Mouse (Mus musculus) neural tube, embryonic 14.5 days (tissue): Measurements from ENCODE around the gene Crisp4. TPM values are rescaled to one million over a fixed set of nuclear protein-coding genes. Genes with fewer than 3 reads are reported as not detected.

Experiments
- ATAC-seq: fragments of 200-750 bp; cut with Nextera tagmentation; 2 replicates; pipeline ENCODE4 v1.8.0; 2017; ENCODE audit warnings: low read depth, mild to moderate bottlenecking, moderate TSS enrichment, moderate library complexity
- H3K27ac ChIP-seq: fragments of 300-500 bp; sonication (generic); 2 replicates; pipeline ENCODE4 v1.5.1; 2014; ENCODE audit warnings: low read depth, mild to moderate bottlenecking, control low read depth, low read length, moderate library complexity, mixed read lengths
- H3K27me3 ChIP-seq: fragments of 300-500 bp; sonication (generic); 2 replicates; pipeline ENCODE4 v1.6.1; 2014; ENCODE audit warnings: low read length; ENCODE audit not compliant: control insufficient read depth, insufficient read depth
- H3K36me3 ChIP-seq: fragments of 300-500 bp; sonication (generic); 2 replicates; pipeline ENCODE4 v1.6.1; 2014; ENCODE audit warnings: low read length, mixed read lengths; ENCODE audit not compliant: control insufficient read depth, insufficient read depth
- H3K4me1 ChIP-seq: fragments of 300-500 bp; sonication (generic); 2 replicates; pipeline ENCODE4 v1.6.1; 2014; ENCODE audit warnings: low read length; ENCODE audit not compliant: control insufficient read depth, insufficient read depth
- H3K4me2 ChIP-seq: fragments of 300-500 bp; sonication (generic); 2 replicates; pipeline ENCODE4 v1.6.1; 2014; ENCODE audit warnings: mild to moderate bottlenecking, low read depth, low read length, control low read depth
- H3K4me3 ChIP-seq: fragments of 300-500 bp; sonication (generic); 2 replicates; pipeline ENCODE4 v1.5.1; 2014; ENCODE audit warnings: low read depth, low read length, control low read depth, mixed read lengths
- H3K9ac ChIP-seq: fragments of 300-500 bp; sonication (generic); replicated peaks from 2 replicates; pipeline ENCODE4 v1.6.1; 2014; ENCODE audit warnings: low read depth, mild to moderate bottlenecking, control low read depth, low read length, mixed read lengths
- H3K9me3 ChIP-seq: fragments of 300-500 bp; sonication (generic); 2 replicates; pipeline ENCODE4 v1.6.1; 2016; ENCODE audit warnings: low read length; ENCODE audit not compliant: control insufficient read depth
- WGBS: fragments of 180-500 bp; shearing (Covaris S2); extraction: QIAGEN DNeasy Blood & Tissue Kit; methylation state at CpG from one replicate; pipeline ENCODE4 v1.1.7; 2014; 5-methylcytosine and 5-hydroxymethylcytosine counted together
- polyA plus RNA-seq: library from polyadenylated mRNA; unstranded; fragments of >200 nt; fragmentation: Nextera tagmentation; extraction: Ambion mirVana; gene quantifications from 2 replicates; pipeline ENCODE4 v1.2.1, GENCODE M21; 2014

The Crisp4 gene
- polyA plus RNA-seq = not detected in 2 replicates

DNA sequence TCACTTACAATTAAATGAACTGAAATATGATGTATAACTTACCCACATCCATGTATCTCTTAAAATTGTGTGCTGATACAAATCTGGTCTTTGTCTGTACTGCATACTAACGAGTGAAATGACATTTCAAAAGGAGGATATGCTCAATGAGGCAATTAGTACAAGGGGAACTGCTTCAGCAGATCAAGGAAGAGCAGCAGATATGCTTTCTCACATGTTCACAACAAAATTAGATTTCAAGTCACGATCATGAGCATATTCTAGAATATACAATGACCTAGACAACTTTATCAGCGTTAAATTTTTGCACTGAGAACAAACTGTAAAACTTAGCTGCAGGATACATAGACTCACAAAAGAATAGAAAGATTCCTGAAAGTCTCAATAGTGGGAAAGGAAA lies at the start of gene Crisp4:
TSS of gene Crisp4 (minus strand) at position 101 of the 400 bp plus-strand sequence.
- no peak within 1 kb of the TSS for H3K27ac ChIP-seq
- ATAC-seq = no peak
- H3K9ac ChIP-seq = no peak within 1 kb of the TSS
- no peaks in the 10 kb centered on the region for H3K4me1 ChIP-seq
- no peak within 1 kb of the TSS for H3K4me3 ChIP-seq
- no peaks in the 10 kb centered on the region for H3K9me3 ChIP-seq
- no peaks in the 10 kb centered on the region for H3K27me3 ChIP-seq
- no peaks in the 10 kb centered on the region for H3K36me3 ChIP-seq
- H3K4me2 ChIP-seq = no peak within 1 kb of the TSS
- 75% methylated on average over 3 of the region's 3 CpGs for WGBS

DNA sequence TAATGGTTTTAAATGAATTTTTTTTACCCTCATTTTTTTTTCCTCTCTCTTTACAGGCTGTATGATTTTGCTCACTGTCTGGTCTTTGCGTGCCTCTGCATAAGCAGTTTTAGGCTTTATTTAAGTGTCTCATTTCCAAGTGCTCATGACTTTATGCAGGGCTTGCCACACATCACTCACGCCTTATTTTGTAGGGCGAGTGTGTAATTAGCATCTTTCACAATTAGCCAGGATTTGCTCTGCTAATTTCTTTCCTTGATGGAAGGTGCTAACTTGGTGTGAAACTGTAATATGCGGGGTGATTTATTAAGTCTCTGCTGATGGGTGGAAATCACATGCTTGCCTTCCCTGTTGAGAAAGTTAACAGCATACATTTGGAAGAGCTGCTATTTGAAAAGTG lies 46.0 kb upstream of the Crisp4 start:
- no peak overlapping the region for H3K27ac ChIP-seq

DNA sequence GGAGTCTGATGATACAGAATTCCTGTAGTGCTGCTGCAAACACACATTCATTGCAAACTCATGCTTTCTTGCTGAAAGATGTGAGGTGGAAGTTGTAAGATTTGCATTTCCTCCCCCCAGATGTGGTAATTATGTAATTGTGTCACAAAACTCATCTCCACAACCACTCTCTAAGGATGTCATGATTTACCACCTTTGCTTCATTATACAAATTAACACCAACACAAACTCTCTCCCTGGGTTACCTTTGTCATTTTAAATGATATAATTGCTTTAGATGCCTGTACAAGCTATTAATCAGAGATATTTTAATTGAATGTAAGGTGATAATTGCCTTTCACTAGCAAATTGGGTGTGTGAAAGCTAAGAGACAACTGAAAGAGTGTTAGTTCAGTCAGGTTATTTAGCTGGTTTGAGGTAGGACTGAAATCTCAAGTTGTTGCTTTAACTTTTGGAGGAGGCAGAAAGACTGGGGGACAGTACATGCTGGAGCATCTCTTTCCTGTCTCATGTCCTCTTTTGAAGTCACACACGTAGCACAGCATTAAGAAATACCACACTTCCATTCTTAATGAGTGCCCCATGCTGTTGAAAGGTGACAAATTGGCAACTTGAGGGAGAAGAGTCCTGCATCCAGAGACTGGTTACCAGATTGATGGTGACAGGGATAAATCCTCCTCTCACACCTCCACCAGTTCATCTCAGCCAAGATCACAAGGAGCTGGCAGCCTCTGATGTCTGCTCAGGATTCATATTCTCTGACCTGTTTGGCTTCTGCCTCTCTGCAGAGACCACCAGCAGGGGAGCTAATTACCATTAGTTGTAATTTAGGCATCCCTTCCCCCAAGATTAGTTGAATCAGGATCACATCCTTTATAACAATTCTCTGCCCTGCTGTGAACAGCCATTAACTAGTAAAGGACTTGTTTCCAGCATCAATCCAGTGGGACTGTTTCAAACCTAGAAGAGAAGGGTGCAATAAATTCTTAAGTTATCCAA lies 45.3 kb upstream of the Crisp4 start:
- Histone ChIP-seq H3K9ac (no peak overlapping the region), H3K36me3 (no peaks in the 10 kb centered on the region), H3K4me2 (no peak overlapping the region), H3K9me3 (no peaks in the 10 kb centered on the region), H3K4me3 (no peak overlapping the region), H3K4me1 (0 out of 2 replicates have a peak, but pooled peaks cover 3% of the 10 kb centered on the region), H3K27ac (no peak overlapping the region), H3K27me3 (no peaks in the 10 kb centered on the region)
- peak; percentile 66 for ATAC-seq
- WGBS = 0% methylated on average over 1 of the region's 1 CpGs

More for the DNA sequence above, 46.0 kb upstream of the Crisp4 start:
- Histone ChIP-seq H3K4me1 (0 out of 2 replicates have a peak, but pooled peaks cover 3% of the 10 kb centered on the region), H3K4me2 (no peak overlapping the region), H3K36me3 (no peaks in the 10 kb centered on the region), H3K4me3 (no peak overlapping the region), H3K9ac (no peak overlapping the region), H3K9me3 (no peaks in the 10 kb centered on the region), H3K27me3 (no peaks in the 10 kb centered on the region)
- peak; percentile 64 for ATAC-seq
- 23% methylated on average over 4 of the region's 4 CpGs for WGBS

DNA sequence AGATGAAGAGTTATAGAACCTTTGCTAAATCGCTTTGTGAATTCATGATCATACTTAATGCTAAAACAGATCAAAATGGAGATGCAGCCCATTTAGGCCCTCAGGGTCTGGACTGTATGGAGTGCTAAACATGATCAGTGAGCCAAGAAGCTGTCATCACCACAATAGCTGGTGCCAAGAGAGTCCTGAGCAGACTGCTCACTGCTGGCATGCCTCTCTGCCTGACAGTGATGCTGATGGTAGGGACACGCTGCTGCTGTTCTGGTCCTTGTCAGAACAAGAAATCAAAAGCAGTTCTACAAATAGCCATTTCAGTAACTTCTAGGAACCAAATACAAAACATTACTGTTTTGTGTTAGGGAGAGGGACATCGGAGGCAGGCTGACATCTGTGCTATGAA lies 35.5 kb upstream of the Crisp4 start:
- Histone ChIP-seq H3K9ac (no peak overlapping the region), H3K4me1 (no peaks in the 10 kb centered on the region), H3K9me3 (no peaks in the 10 kb centered on the region), H3K27ac (no peak overlapping the region), H3K4me3 (no peak overlapping the region), H3K36me3 (no peaks in the 10 kb centered on the region), H3K27me3 (no peaks in the 10 kb centered on the region), H3K4me2 (no peak overlapping the region)
- ATAC-seq = no peak
- 75% methylated on average over 3 of the region's 3 CpGs for WGBS

DNA sequence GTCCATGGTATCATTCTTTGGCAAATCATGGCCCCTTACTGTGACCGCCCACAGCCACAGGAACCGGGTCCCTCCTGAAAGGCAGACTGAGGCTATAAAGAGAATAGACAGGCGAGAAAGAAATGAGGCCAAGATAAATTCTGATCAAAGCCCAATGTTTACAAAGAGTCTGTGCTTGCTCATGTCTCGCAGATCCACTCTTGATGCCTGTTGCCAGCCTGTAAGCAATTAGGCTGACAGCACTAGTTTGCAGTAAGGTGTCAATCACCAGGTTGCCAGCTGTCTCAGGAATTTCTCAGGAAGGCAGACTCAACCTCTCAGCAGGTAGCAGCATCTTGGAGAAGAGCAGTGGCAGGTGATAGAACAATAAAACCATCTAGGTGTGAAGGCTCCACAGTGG lies 24.9 kb upstream of the Crisp4 start:
- Histone ChIP-seq H3K9me3 (no peaks in the 10 kb centered on the region), H3K4me3 (no peak overlapping the region), H3K4me1 (no peaks in the 10 kb centered on the region), H3K36me3 (no peaks in the 10 kb centered on the region), H3K27me3 (no peaks in the 10 kb centered on the region), H3K27ac (no peak overlapping the region), H3K9ac (no peak overlapping the region), H3K4me2 (no peak overlapping the region)
- no peak for ATAC-seq
- WGBS = 79% methylated on average over 4 of the region's 4 CpGs

DNA sequence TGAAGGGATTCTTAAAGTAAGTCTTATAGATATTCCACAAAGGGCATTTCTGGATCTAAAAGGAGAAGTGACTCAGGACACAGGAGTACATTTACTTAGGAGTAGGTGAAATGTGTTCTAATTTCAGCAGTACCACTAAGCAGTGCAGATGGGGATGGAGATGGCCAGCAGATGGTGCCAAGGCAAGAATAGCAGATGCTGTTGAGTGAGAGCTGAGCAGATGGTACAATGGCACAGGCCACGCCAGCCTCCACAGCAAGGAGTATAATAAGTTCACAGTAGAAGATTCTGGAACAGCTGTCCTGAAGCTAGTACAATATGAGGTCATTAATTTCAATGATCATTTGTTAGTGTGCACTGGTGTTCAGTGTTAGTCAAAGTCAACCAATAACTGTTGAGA lies 22.6 kb upstream of the Crisp4 start:
- H3K9ac ChIP-seq = no peak overlapping the region
- ATAC-seq = peak; percentile 61
- no peak overlapping the region for H3K4me3 ChIP-seq
- H3K27ac ChIP-seq = no peak overlapping the region
- 35% methylated on average over 1 of the region's 1 CpGs for WGBS
- no peak overlapping the region for H3K4me2 ChIP-seq
- no peaks in the 10 kb centered on the region for H3K9me3 ChIP-seq
- no peaks in the 10 kb centered on the region for H3K27me3 ChIP-seq
- no peaks in the 10 kb centered on the region for H3K36me3 ChIP-seq
- H3K4me1 ChIP-seq = no peaks in the 10 kb centered on the region

DNA sequence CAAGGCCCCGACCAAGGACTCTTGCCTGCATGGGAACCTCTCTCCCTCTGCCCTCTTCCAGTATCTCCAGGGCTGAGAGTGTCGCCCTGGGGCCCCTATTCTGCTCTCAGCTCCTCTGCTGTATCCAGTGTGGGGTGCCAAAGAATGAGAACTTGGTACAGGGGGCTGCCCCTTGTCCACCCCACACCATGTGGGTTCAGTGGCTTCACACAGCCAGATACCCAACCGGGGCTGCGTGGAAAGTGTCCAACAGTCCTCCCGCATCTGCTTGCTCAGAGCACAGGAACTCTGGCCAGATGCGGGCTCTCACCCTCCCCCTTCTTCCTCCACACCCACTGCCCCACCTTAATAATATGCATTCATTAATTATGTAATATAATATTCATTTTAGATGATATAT lies 13.4 kb upstream of the Crisp4 start:
- no peak overlapping the region for H3K27ac ChIP-seq
- no peak overlapping the region for H3K4me3 ChIP-seq
- no peak overlapping the region for H3K9ac ChIP-seq
- H3K36me3 ChIP-seq = no peaks in the 10 kb centered on the region
- WGBS = 80% methylated on average over 6 of the region's 6 CpGs
- H3K4me1 ChIP-seq = no peaks in the 10 kb centered on the region
- no peaks in the 10 kb centered on the region for H3K9me3 ChIP-seq
- H3K27me3 ChIP-seq = no peaks in the 10 kb centered on the region
- no peak for ATAC-seq
- H3K4me2 ChIP-seq = no peak overlapping the region

DNA sequence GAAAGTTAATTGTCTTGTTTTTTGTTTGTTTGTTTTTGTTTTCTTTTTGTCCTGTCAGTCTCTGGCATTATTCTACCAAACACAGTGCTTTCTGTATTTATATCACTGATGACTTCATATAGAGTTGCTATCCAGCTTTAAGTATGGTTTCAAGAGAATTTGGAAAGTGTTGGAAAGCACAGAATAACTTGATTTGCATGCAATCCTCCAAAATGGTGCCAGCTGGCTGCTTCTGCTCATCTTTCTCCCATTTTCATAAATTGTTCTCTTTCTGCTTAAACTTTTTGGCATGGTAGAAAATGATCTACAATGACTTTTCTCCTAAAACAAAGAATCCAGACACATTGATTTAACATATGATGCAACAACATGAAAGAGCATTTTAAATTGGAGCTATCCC lies 2.5 kb upstream of the Crisp4 start:
- Histone ChIP-seq H3K4me1 (no peaks in the 10 kb centered on the region), H3K9ac (no peak overlapping the region), H3K4me2 (no peak overlapping the region), H3K27ac (no peak overlapping the region), H3K4me3 (no peak overlapping the region), H3K27me3 (no peaks in the 10 kb centered on the region), H3K36me3 (no peaks in the 10 kb centered on the region), H3K9me3 (no peaks in the 10 kb centered on the region)
- ATAC-seq = no peak

DNA sequence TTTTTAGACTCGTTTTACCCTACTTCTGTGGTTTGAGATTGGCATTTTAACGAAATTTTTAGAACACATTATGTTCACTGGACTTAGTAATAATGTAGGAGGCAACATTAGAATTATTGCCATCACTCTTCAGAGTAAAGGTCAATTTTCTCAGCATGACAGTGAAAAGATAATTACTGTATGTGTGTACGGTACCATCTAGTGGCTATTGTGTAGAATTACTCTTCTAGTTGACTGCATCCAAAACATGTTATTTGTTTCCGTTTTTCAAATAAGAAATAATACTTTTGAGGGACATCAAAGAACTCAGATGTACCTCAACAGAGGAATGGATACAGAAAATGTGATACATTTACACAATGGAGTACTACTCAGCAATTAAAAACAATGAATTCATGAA lies 14.0 kb downstream of the Crisp4 start:
- no peak for ATAC-seq
- no peaks in the 10 kb centered on the region for H3K4me1 ChIP-seq
- H3K9me3 ChIP-seq = no peaks in the 10 kb centered on the region
- no peaks in the 10 kb centered on the region for H3K36me3 ChIP-seq
- no peak overlapping the region for H3K4me2 ChIP-seq
- no peak overlapping the region for H3K9ac ChIP-seq
- no peaks in the 10 kb centered on the region for H3K27me3 ChIP-seq
- H3K4me3 ChIP-seq = no peak overlapping the region
- 66% methylated on average over 4 of the region's 4 CpGs for WGBS
- H3K27ac ChIP-seq = no peak overlapping the region
